Mouse (Mus musculus) megakaryocyte, embryonic 14.5 days (primary cell): ENCODE data around the gene Olfr1178.

Source experiments
- FLI1 ChIP-seq: IDR thresholded peaks from 2 replicates; pipeline ENCODE4 v1.6.1; 2012; ENCODE audit warnings: low read length, inconsistent platforms, mixed read lengths
- GATA1 ChIP-seq: IDR thresholded peaks from 3 replicates; pipeline ENCODE4 v1.6.1; 2012; ENCODE audit warnings: mixed read lengths, low read length, inconsistent platforms, borderline replicate concordance

DNA sequence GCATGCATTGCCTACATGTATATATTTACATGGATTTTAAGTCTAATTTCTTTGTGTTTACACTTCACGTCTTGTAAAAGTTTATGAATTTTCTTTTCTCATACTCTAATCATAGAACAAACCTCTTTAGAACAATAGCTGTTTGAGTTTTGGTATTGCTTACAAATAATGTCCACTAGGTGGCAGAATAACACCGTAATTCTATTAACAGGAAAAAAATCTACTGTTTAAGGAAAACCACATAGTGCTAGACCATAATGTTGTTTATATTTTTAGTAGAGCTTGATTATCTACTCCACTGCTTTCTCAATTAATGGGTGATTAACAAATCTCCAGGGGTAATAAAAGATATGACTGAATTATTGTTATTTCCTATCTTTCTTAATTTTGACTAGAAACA is 30.6 kb upstream of the Olfr1178 start:
- TF ChIP-seq GATA1: no peak
- no peak for TF ChIP-seq FLI1
